In genomic region chr10:79671396-79672087, GRCm38 (mm10) we compare ENCODE assay signal across 1 mouse cellular context.
A peak's percentile ranks its signal among the peaks of the same experiment; 100 is the strongest.
TF ChIP-seq lines count a peak whose summit lies in the region.

No protein-coding gene starts in this region.

TF ChIP-seq in CH12.LX, 34 proteins besides CTCF, POLR2A, EP300 and RAD21:
- TF ChIP-seq TCF12 (IDR thresholded peaks at IDR 0.05; ENCODE audit: low read depth, low read length) (peak; percentile 59), USF2 (conservative IDR thresholded peaks at IDR 0.05; ENCODE audit: low read depth, low read length) (no peak), NELFE (IDR thresholded peaks at IDR 0.05; ENCODE audit: low read depth, low read length) (no peak; the same call in 1 of the 2 replicates), E2F4 (IDR thresholded peaks at IDR 0.05; ENCODE audit: insufficient replicate concordance, low read depth, low read length) (no peak), PAX5 (IDR thresholded peaks at IDR 0.05; ENCODE audit: low read length) (no peak), CHD1 (IDR thresholded peaks at IDR 0.05; ENCODE audit: low read depth, low read length) (no peak), NRF1 (IDR thresholded peaks at IDR 0.05; ENCODE audit: low read depth, low read length) (no peak), ZKSCAN1 (IDR thresholded peaks at IDR 0.05; ENCODE audit: borderline replicate concordance, low read depth, low read length) (no peak), ELF1 (IDR thresholded peaks at IDR 0.05; ENCODE audit: low read depth, low read length) (no peak), TBP (conservative IDR thresholded peaks at IDR 0.05; ENCODE audit: low read depth, low read length) (0 out of 2 replicates have a peak, but pooled peaks have one; percentile 29), CHD2 (IDR thresholded peaks at IDR 0.05; ENCODE audit: low read length) (no peak), GABPA (IDR thresholded peaks at IDR 0.05; ENCODE audit: insufficient replicate concordance, low read depth, low read length) (no peak), KAT2A (IDR thresholded peaks at IDR 0.05; ENCODE audit: insufficient replicate concordance, low read length) (0 out of 2 replicates have a peak, but pooled peaks have one; percentile 22), MAX (IDR thresholded peaks at IDR 0.05; ENCODE audit: low read length) (peak; percentile 75), MYC (IDR thresholded peaks at IDR 0.05; ENCODE audit: low read depth, low read length) (0 out of 2 replicates have a peak, but pooled peaks have one; percentile 32), ZMIZ1 (IDR thresholded peaks at IDR 0.05; ENCODE audit: low read depth, low read length) (peak; percentile 47; the same call in 1 of the 2 replicates), SIN3A (IDR thresholded peaks at IDR 0.05; ENCODE audit: low read length) (peak; percentile 43; the same call in 1 of the 2 replicates), USF1 (IDR thresholded peaks at IDR 0.05; ENCODE audit: low read depth, low read length) (no peak), ETS1 (conservative IDR thresholded peaks at IDR 0.05; ENCODE audit: low read depth, low read length) (peak; percentile 60), UBTF (IDR thresholded peaks at IDR 0.05; ENCODE audit: low read depth, low read length) (0 out of 2 replicates have a peak, but pooled peaks have one; percentile 7)
